Mouse (Mus musculus) lung, postnatal 0 days (tissue): ENCODE measurements around the gene Ptpre.

Experiments used
- CTCF ChIP-seq: IDR thresholded peaks from 2 replicates; pipeline ENCODE4 v1.5.1; 2016; ENCODE audit warnings: antibody characterized with exemption, mild to moderate bottlenecking
- EP300 ChIP-seq: IDR thresholded peaks from 2 replicates; pipeline ENCODE4 v1.6.1; 2016; ENCODE audit warnings: antibody characterized with exemption, mild to moderate bottlenecking, control low read depth

DNA sequence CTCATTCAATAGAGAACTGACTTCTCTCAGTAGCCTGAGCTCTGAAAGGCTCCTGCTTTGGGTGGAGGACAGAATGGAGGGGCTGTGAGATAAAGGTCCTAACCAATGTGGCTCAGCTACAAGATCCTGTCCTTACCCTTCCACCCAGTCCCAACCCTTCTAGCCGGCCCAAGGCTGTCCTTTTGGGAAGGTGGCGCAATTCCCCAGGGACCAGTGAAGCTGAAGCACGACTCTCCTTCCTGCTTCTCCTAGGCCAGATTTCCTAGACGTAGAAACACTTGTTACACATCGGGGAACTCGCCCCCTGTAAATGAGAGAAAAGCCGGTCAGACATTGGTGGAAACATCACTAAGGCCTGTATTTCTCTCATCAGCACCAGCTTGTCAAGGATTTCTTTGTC is 126.9 kb downstream of the Ptpre start:
- no peak for TF ChIP-seq CTCF
- TF ChIP-seq EP300, result no peak
